Mouse (Mus musculus) 3T3-L1 (cell line): ENCODE data around the gene Emp2.

Experiments used
- DNase-seq: peaks from one replicate; pipeline ENCODE4 v3.0.0-alpha.2; 2015; ENCODE audit warnings: low read depth, low spot score

Gene Emp2

GRCm38 (mm10) chr16:10317197-10317544, 3.4 kb upstream of the Emp2 start:
- DNase-seq: no peak

GRCm38 (mm10) chr16:10316493-10317196, 2.9 kb upstream of the Emp2 start:
- no peak for DNase-seq

- DNase-seq: no peak
These were observed 542 bp downstream of the Emp2 start for GRCm38 (mm10) chr16:10313226-10313625.

GRCm38 (mm10) chr16:10311989-10312388, 1.8 kb downstream of the Emp2 start:
- no peak for DNase-seq

- peak; percentile 58 for DNase-seq
These were observed 2.7 kb downstream of the Emp2 start for GRCm38 (mm10) chr16:10311086-10311485.

GRCm38 (mm10) chr16:10310507-10310906, 3.3 kb downstream of the Emp2 start:
- no peak for DNase-seq

GRCm38 (mm10) chr16:10307351-10307750, 6.4 kb downstream of the Emp2 start:
- no peak for DNase-seq

GRCm38 (mm10) chr16:10306101-10306500, 7.7 kb downstream of the Emp2 start:
- DNase-seq: no peak

- no peak for DNase-seq
These were observed 12.4 kb downstream of the Emp2 start for GRCm38 (mm10) chr16:10301337-10301736.

GRCm38 (mm10) chr16:10300231-10301186, 13.3 kb downstream of the Emp2 start:
- no peak for DNase-seq

GRCm38 (mm10) chr16:10299637-10300036, 14.1 kb downstream of the Emp2 start:
- no peak for DNase-seq

GRCm38 (mm10) chr16:10297696-10298644, 15.8 kb downstream of the Emp2 start:
- peak; percentile 52 for DNase-seq

GRCm38 (mm10) chr16:10288115-10288514, 25.7 kb downstream of the Emp2 start:
- peak; percentile 48 for DNase-seq

- DNase-seq: peak; percentile 92
These were observed 27.1 kb downstream of the Emp2 start for GRCm38 (mm10) chr16:10286513-10287268.

- DNase-seq: no peak
These were observed 31.9 kb downstream of the Emp2 start for GRCm38 (mm10) chr16:10281890-10282289.

- DNase-seq: peak; percentile 96
These were observed 33.3 kb downstream of the Emp2 start for GRCm38 (mm10) chr16:10280286-10280951.

GRCm38 (mm10) chr16:10276778-10277177, 37.0 kb downstream of the Emp2 start:
- DNase-seq: peak; percentile 35

GRCm38 (mm10) chr16:10274465-10274864, 39.3 kb downstream of the Emp2 start:
- DNase-seq: no peak

- peak; percentile 88 for DNase-seq
These were observed 41.5 kb downstream of the Emp2 start for GRCm38 (mm10) chr16:10272256-10272655.

GRCm38 (mm10) chr16:10253993-10254392, 59.8 kb downstream of the Emp2 start:
- DNase-seq: no peak
